Mouse (Mus musculus) heart, embryonic 11.5 days (tissue): ENCODE measurements at regions not wholly inside any gene's neighbourhood (a gene's known extent, or its start where the extent isn't known, plus 50 kb on each side); places are given as distances from the start of the nearest gene placed in this dataset.

Experiments used
- ATAC-seq: fragments of 200-750 bp; cut with Nextera tagmentation; replicated peaks from 2 replicates; pipeline ENCODE4 v1.8.0; 2017; ENCODE audit warnings: moderate library complexity; ENCODE audit not compliant: insufficient number of reproducible peaks, low FRiP score, low TSS enrichment
- H3K27ac ChIP-seq: fragments of 300-500 bp; sonication (generic); 2 replicates; pipeline ENCODE4 v1.5.1; 2014; ENCODE audit warnings: mild to moderate bottlenecking, low read depth, low read length
- H3K27me3 ChIP-seq: fragments of 300-500 bp; sonication (generic); 2 replicates; pipeline ENCODE4 v1.6.1; 2014; ENCODE audit warnings: mild to moderate bottlenecking, low read length, mixed read lengths; ENCODE audit not compliant: control insufficient read depth, insufficient read depth
- H3K36me3 ChIP-seq: fragments of 300-500 bp; sonication (generic); 2 replicates; pipeline ENCODE4 v1.6.1; 2014; ENCODE audit warnings: mild to moderate bottlenecking, low read length, moderate library complexity, mixed read lengths; ENCODE audit not compliant: control insufficient read depth, insufficient read depth
- H3K4me1 ChIP-seq: fragments of 300-500 bp; sonication (generic); 2 replicates; pipeline ENCODE4 v1.6.1; 2014; ENCODE audit warnings: low read length; ENCODE audit not compliant: control insufficient read depth, insufficient read depth
- H3K4me2 ChIP-seq: fragments of 300-500 bp; sonication (generic); 2 replicates; pipeline ENCODE4 v1.6.1; 2014; ENCODE audit warnings: mild to moderate bottlenecking, moderate library complexity
- H3K4me3 ChIP-seq: fragments of 300-500 bp; sonication (generic); 2 replicates; pipeline ENCODE4 v1.5.1; 2014; ENCODE audit warnings: low read depth, low read length
- H3K9ac ChIP-seq: fragments of 300-500 bp; sonication (generic); 2 replicates; pipeline ENCODE4 v1.6.1; 2014; ENCODE audit warnings: mild to moderate bottlenecking, low read depth, low read length, moderate library complexity
- H3K9me3 ChIP-seq: fragments of 300-500 bp; sonication (generic); replicated peaks from 2 replicates; pipeline ENCODE4 v1.6.1; 2016; ENCODE audit warnings: low read length; ENCODE audit not compliant: control insufficient read depth
- WGBS: fragments of 180-500 bp; shearing (Covaris S2); extraction: QIAGEN DNeasy Blood & Tissue Kit; methylation state at CpG from one replicate; pipeline ENCODE4 v1.1.7; 2014; ENCODE audit not compliant: insufficient replicate concordance; 5-methylcytosine and 5-hydroxymethylcytosine counted together

GRCm38 (mm10) chr7:36352761-36353160, 345.2 kb upstream of the Tshz3 start:
- no peaks in the 10 kb centered on the region for H3K4me1 ChIP-seq
- no peak overlapping the region for H3K27ac ChIP-seq
- H3K36me3 ChIP-seq, result no peaks in the 10 kb centered on the region
- ATAC-seq, result no peak
- WGBS, result 51% methylated on average over 2 of the region's 2 CpGs
- H3K9ac ChIP-seq, result no peak overlapping the region
- H3K9me3 ChIP-seq, result no peaks in the 10 kb centered on the region
- H3K4me3 ChIP-seq, result no peak overlapping the region
- no peak overlapping the region for H3K4me2 ChIP-seq
- H3K27me3 ChIP-seq, result no peaks in the 10 kb centered on the region

GRCm38 (mm10) chr7:36350616-36351015, 347.3 kb upstream of the Tshz3 start:
- no peak overlapping the region for H3K27ac ChIP-seq
- ATAC-seq, result no peak
- no peaks in the 10 kb centered on the region for H3K36me3 ChIP-seq
- WGBS, result 67% methylated on average over 4 of the region's 4 CpGs
- H3K4me2 ChIP-seq, result no peak overlapping the region
- no peak overlapping the region for H3K4me3 ChIP-seq
- no peaks in the 10 kb centered on the region for H3K9me3 ChIP-seq
- H3K4me1 ChIP-seq, result no peaks in the 10 kb centered on the region
- no peaks in the 10 kb centered on the region for H3K27me3 ChIP-seq
- no peak overlapping the region for H3K9ac ChIP-seq

GRCm38 (mm10) chr7:36348195-36348594, 349.7 kb upstream of the Tshz3 start:
- Histone ChIP-seq H3K27me3 (no peaks in the 10 kb centered on the region), H3K4me2 (no peak overlapping the region), H3K9me3 (no peaks in the 10 kb centered on the region), H3K9ac (no peak overlapping the region), H3K36me3 (no peaks in the 10 kb centered on the region), H3K4me1 (no peaks in the 10 kb centered on the region), H3K27ac (no peak overlapping the region), H3K4me3 (no peak overlapping the region)
- no peak for ATAC-seq
- WGBS, result 72% methylated on average over 8 of the region's 8 CpGs

- 90% methylated on average over 5 of the region's 5 CpGs for WGBS
- Histone ChIP-seq H3K9ac (no peak overlapping the region), H3K4me3 (no peak overlapping the region), H3K27ac (no peak overlapping the region), H3K27me3 (no peaks in the 10 kb centered on the region), H3K4me1 (no peaks in the 10 kb centered on the region), H3K9me3 (no peaks in the 10 kb centered on the region), H3K4me2 (no peak overlapping the region), H3K36me3 (no peaks in the 10 kb centered on the region)
- ATAC-seq, result no peak
Observed at GRCm38 (mm10) chr7:36334857-36335256, 363.1 kb upstream of the Tshz3 start.

- Histone ChIP-seq H3K9me3 (no peaks in the 10 kb centered on the region), H3K36me3 (no peaks in the 10 kb centered on the region), H3K4me2 (no peak overlapping the region), H3K27me3 (no peaks in the 10 kb centered on the region), H3K9ac (no peak overlapping the region), H3K27ac (no peak overlapping the region), H3K4me1 (no peaks in the 10 kb centered on the region), H3K4me3 (no peak overlapping the region)
- ATAC-seq, result no peak
- WGBS, result 30% methylated on average over 5 of the region's 5 CpGs
Observed at GRCm38 (mm10) chr7:36334091-36334490, 363.8 kb upstream of the Tshz3 start.

- Histone ChIP-seq H3K9me3 (no peaks in the 10 kb centered on the region), H3K4me1 (no peaks in the 10 kb centered on the region), H3K4me2 (no peak overlapping the region), H3K9ac (no peak overlapping the region), H3K4me3 (no peak overlapping the region), H3K27me3 (no peaks in the 10 kb centered on the region), H3K27ac (no peak overlapping the region), H3K36me3 (no peaks in the 10 kb centered on the region)
- no peak for ATAC-seq
- 66% methylated on average over 7 of the region's 7 CpGs for WGBS
Observed at GRCm38 (mm10) chr7:36332633-36333032, 365.3 kb upstream of the Tshz3 start.

GRCm38 (mm10) chr7:36328141-36328540, 369.8 kb upstream of the Tshz3 start:
- no peak overlapping the region for H3K9ac ChIP-seq
- no peaks in the 10 kb centered on the region for H3K27me3 ChIP-seq
- no peak for ATAC-seq
- no peak overlapping the region for H3K4me2 ChIP-seq
- no peaks in the 10 kb centered on the region for H3K4me1 ChIP-seq
- no peak overlapping the region for H3K27ac ChIP-seq
- H3K36me3 ChIP-seq, result no peaks in the 10 kb centered on the region
- H3K4me3 ChIP-seq, result no peak overlapping the region
- H3K9me3 ChIP-seq, result 0 out of 2 replicates have a peak, but pooled peaks cover 3% of the 10 kb centered on the region
- 70% methylated on average over 2 of the region's 2 CpGs for WGBS

- no peak overlapping the region for H3K27ac ChIP-seq
- H3K4me2 ChIP-seq, result no peak overlapping the region
- H3K9me3 ChIP-seq, result 0 out of 2 replicates have a peak, but pooled peaks cover 3% of the 10 kb centered on the region
- no peak overlapping the region for H3K9ac ChIP-seq
- ATAC-seq, result no peak
- no peaks in the 10 kb centered on the region for H3K27me3 ChIP-seq
- no peak overlapping the region for H3K4me3 ChIP-seq
- no peaks in the 10 kb centered on the region for H3K4me1 ChIP-seq
- no peaks in the 10 kb centered on the region for H3K36me3 ChIP-seq
- 85% methylated on average over 1 of the region's 1 CpGs for whole genome bisulfite sequencing
Observed at GRCm38 (mm10) chr7:36324035-36324434, 373.9 kb upstream of the Tshz3 start.

GRCm38 (mm10) chr7:36322181-36322580, 375.7 kb upstream of the Tshz3 start:
- Histone ChIP-seq H3K4me3 (no peak overlapping the region), H3K27ac (no peak overlapping the region), H3K4me1 (peaks cover 7% of the 10 kb centered on the region), H3K9ac (no peak overlapping the region), H3K36me3 (no peaks in the 10 kb centered on the region), H3K4me2 (no peak overlapping the region), H3K27me3 (no peaks in the 10 kb centered on the region), H3K9me3 (0 out of 2 replicates have a peak, but pooled peaks cover 3% of the 10 kb centered on the region)
- no peak for ATAC-seq
- 72% methylated on average over 4 of the region's 4 CpGs for WGBS
